In genomic region chr5:50476985-50477384, GRCm38 (mm10) we compare ENCODE assay signal across 9 mouse cellular contexts.
DNase-seq lines count a peak whose midpoint lies in the region.
"Had no signal": no experiment of that assay in that cellular context is flagged by ENCODE, and none has a peak within 500 bp of the region (broad histone marks: within the 10 kb centered on the region; RNA-seq: fewer than 3 reads in every experiment).

No protein-coding gene starts in this region.

- no peak overlapping the region for H3K27ac ChIP-seq in heart, embryonic 10.5 days
- no peak overlapping the region for H3K27ac ChIP-seq in limb, embryonic 10.5 days
- H3K27ac ChIP-seq: limb, embryonic 13.5 days had no signal

- no peaks in the 10 kb centered on the region for H3K4me1 ChIP-seq in heart, embryonic 10.5 days
- peaks cover 4% of the 10 kb centered on the region for H3K4me1 ChIP-seq in limb, embryonic 10.5 days
- H3K4me1 ChIP-seq: limb, embryonic 13.5 days had no signal

- H3K36me3 ChIP-seq in heart, embryonic 10.5 days: no peaks in the 10 kb centered on the region
- H3K36me3 ChIP-seq in limb, embryonic 10.5 days: no peaks in the 10 kb centered on the region
- H3K36me3 ChIP-seq: limb, embryonic 13.5 days had no signal

- 18% methylated on average over 3 of the region's 3 CpGs for WGBS in heart, embryonic 10.5 days
- 28% methylated on average over 3 of the region's 3 CpGs for WGBS in limb, embryonic 10.5 days

- no peaks in the 10 kb centered on the region for H3K9me3 ChIP-seq in heart, embryonic 10.5 days
- no peaks in the 10 kb centered on the region for H3K9me3 ChIP-seq in limb, embryonic 10.5 days (replicated peaks)
- H3K9me3 ChIP-seq: limb, embryonic 13.5 days had no signal

- H3K4me3 ChIP-seq in heart, embryonic 10.5 days: no peak overlapping the region
- H3K4me3 ChIP-seq in limb, embryonic 10.5 days: no peak overlapping the region
- H3K4me3 ChIP-seq: limb, embryonic 13.5 days had no signal

- no peaks in the 10 kb centered on the region for H3K27me3 ChIP-seq in heart, embryonic 10.5 days (ENCODE audit: insufficient read depth, poor library complexity, severe bottlenecking)
- no peaks in the 10 kb centered on the region for H3K27me3 ChIP-seq in limb, embryonic 10.5 days (ENCODE audit: low read depth, poor library complexity, severe bottlenecking)
- H3K27me3 ChIP-seq: limb, embryonic 13.5 days had no signal

- DNase-seq in heart, adult 18-20 months: peak; percentile 3 to 49
- no peak for DNase-seq in heart, embryonic 10.5 days (ENCODE audit: low spot score)
- DNase-seq in urinary bladder, postnatal 25 days (ENCODE audit: low spot score): peak; percentile 49
- DNase-seq in urinary bladder, adult 2 months (ENCODE audit: low spot score): no peak
- peak; percentile 58 for DNase-seq in embryo, embryonic 11 days
- DNase-seq in kidney, adult 8-10 months: peak; percentile 22 to 60
- peak; percentile 68 for DNase-seq in limb, embryonic 10.5 days (ENCODE audit: low spot score)
- DNase-seq in right cerebral cortex, postnatal 36 days (ENCODE audit: low spot score in 2 of 2): peak; percentile 13 to 24

Comparison
In these comparisons a context has a peak if more than half of its experiments do, and no peak if none do; other contexts are left out.
1. DNase-seq: peak in heart, adult 18-20 months (2 of 2), urinary bladder, postnatal 25 days (single experiment), embryo, embryonic 11 days (single experiment), kidney, adult 8-10 months (2 of 2), limb, embryonic 10.5 days (single experiment) and right cerebral cortex, postnatal 36 days (2 of 2); none in heart, embryonic 10.5 days (single experiment) and urinary bladder, adult 2 months (single experiment).